Mouse (Mus musculus): Measurements from ENCODE around the gene Alk. TPM values are rescaled to one million over a fixed set of nuclear protein-coding genes. Genes with fewer than 3 reads are reported as not detected.

Alk gene
- total and polyA plus RNA-seq, 3 experiments = not detected

DNA sequence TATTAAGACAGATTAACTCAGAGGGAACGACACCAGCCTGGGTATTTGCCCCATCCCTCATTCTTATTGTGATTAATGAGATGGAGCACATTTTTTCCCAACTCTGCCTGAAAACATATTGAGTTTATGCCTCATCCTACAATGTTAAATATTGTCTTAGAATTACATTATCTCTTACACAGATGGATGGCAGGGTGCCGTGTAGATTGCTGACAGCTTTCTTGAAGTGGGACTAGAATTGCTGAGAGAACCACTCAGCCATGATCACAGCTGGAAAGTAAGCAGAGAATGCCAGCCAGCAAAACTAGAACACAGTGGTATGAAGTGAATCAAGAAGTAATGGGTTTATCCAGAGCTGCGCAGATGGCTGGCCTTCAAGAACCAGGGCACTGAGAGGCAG is 430.6 kb downstream of the Alk start:
- TF ChIP-seq JUND (IDR thresholded peaks at IDR 0.05; ENCODE audit: low read depth, low read length) (no peak), MYC (IDR thresholded peaks at IDR 0.05; ENCODE audit: low read depth, low read length) (no peak), ZNF384 (IDR thresholded peaks at IDR 0.05; ENCODE audit: low read depth, low read length) (no peak), GATA1 (IDR thresholded peaks at IDR 0.05; ENCODE audit: low read depth, low read length) (no peak), POLR2AphosphoS2 (IDR thresholded peaks at IDR 0.05; ENCODE audit: low read length) (no peak), RAD21 (IDR thresholded peaks at IDR 0.05; ENCODE audit: low read depth, low read length) (no peak), RCOR1 (IDR thresholded peaks at IDR 0.05; ENCODE audit: low read depth, low read length) (no peak), GABPA (IDR thresholded peaks at IDR 0.05; ENCODE audit: low read depth, low read length) (no peak), USF1 (IDR thresholded peaks at IDR 0.05; ENCODE audit: low read depth, low read length) (no peak), MAZ (IDR thresholded peaks at IDR 0.05; ENCODE audit: low read depth, low read length) (no peak), SIN3A (IDR thresholded peaks at IDR 0.05; ENCODE audit: low read length) (no peak)
- Histone ChIP-seq H3K36me3 (ENCODE audit: control insufficient read depth in 1 of 2, insufficient read depth in 2 of 2, low read length in 2 of 2) (no peaks in the 10 kb centered on the region), H3K4me1 (ENCODE audit: control insufficient read depth in 1 of 2, insufficient read depth in 2 of 2, low read length in 2 of 2) (no peaks in the 10 kb centered on the region), H3K4me3 (ENCODE audit: control insufficient read depth in 1 of 2, insufficient read depth in 1 of 2, low read depth in 2 of 2, low read length in 2 of 2) (no peak overlapping the region), H3K79me2 (ENCODE audit: control insufficient read depth, insufficient read depth, low read length, poor library complexity) (no peaks in the 10 kb centered on the region), H3K9ac (ENCODE audit: control insufficient read depth, low read depth, low read length, poor library complexity, severe bottlenecking) (no peak overlapping the region), H3K27me3 (ENCODE audit: control insufficient read depth in 1 of 2, insufficient read depth in 2 of 2, low read length in 2 of 2) (no peaks in the 10 kb centered on the region), H3K9me3 (replicated peaks; ENCODE audit: insufficient read depth, low read length) (no peaks in the 10 kb centered on the region), H3K27ac (ENCODE audit: control insufficient read depth, low read depth, low read length) (no peak overlapping the region)
- no peak for DNase-seq (ENCODE audit: low read depth, low spot score)

- DNase-seq (ENCODE audit: low read depth, low spot score) = no peak
- Histone ChIP-seq H3K36me3 (ENCODE audit: control insufficient read depth in 1 of 2, insufficient read depth in 2 of 2, low read length in 2 of 2) (no peaks in the 10 kb centered on the region), H3K27me3 (ENCODE audit: control insufficient read depth in 1 of 2, insufficient read depth in 2 of 2, low read length in 2 of 2) (no peaks in the 10 kb centered on the region), H3K9ac (ENCODE audit: control insufficient read depth, low read depth, low read length, poor library complexity, severe bottlenecking) (no peak overlapping the region), H3K79me2 (ENCODE audit: control insufficient read depth, insufficient read depth, low read length, poor library complexity) (no peaks in the 10 kb centered on the region), H3K4me3 (ENCODE audit: control insufficient read depth in 1 of 2, insufficient read depth in 1 of 2, low read depth in 2 of 2, low read length in 2 of 2) (no peak overlapping the region), H3K27ac (ENCODE audit: control insufficient read depth, low read depth, low read length) (no peak overlapping the region), H3K4me1 (ENCODE audit: control insufficient read depth in 1 of 2, insufficient read depth in 2 of 2, low read length in 2 of 2) (no peaks in the 10 kb centered on the region), H3K9me3 (replicated peaks; ENCODE audit: insufficient read depth, low read length) (no peaks in the 10 kb centered on the region)
- no peak for TF ChIP-seq CTCF (IDR thresholded peaks at IDR 0.05 in 2 of 3, conservative IDR thresholded peaks at IDR 0.05 in 1 of 3; ENCODE audit: control insufficient read depth in 1 of 3, insufficient read depth in 1 of 3, low read depth in 2 of 3, low read length in 3 of 3, poor library complexity in 1 of 3, severe bottlenecking in 1 of 3)
- TF ChIP-seq EP300 (IDR thresholded peaks at IDR 0.05; ENCODE audit: low read depth in 1 of 2, low read length in 2 of 2) = no peak
- TF ChIP-seq POLR2AphosphoS2 (IDR thresholded peaks at IDR 0.05; ENCODE audit: low read length) = no peak
- no peak for TF ChIP-seq USF1 (IDR thresholded peaks at IDR 0.05; ENCODE audit: low read depth, low read length)
Observed at GRCm38 (mm10) chr17:72168152-72168551, 436.3 kb downstream of the Alk start.

- H3K4me1 ChIP-seq (ENCODE audit: control insufficient read depth in 1 of 2, insufficient read depth in 2 of 2, low read length in 2 of 2) = no peaks in the 10 kb centered on the region
- H3K4me3 ChIP-seq (ENCODE audit: control insufficient read depth in 1 of 2, insufficient read depth in 1 of 2, low read depth in 2 of 2, low read length in 2 of 2) = no peak overlapping the region
- no peaks in the 10 kb centered on the region for H3K27me3 ChIP-seq (ENCODE audit: control insufficient read depth in 1 of 2, insufficient read depth in 2 of 2, low read length in 2 of 2)
- no peak overlapping the region for H3K27ac ChIP-seq (ENCODE audit: control insufficient read depth, low read depth, low read length)
- H3K9me3 ChIP-seq (replicated peaks; ENCODE audit: insufficient read depth, low read length) = no peaks in the 10 kb centered on the region
- TF ChIP-seq POLR2A (IDR thresholded peaks at IDR 0.05; ENCODE audit: control insufficient read depth in 1 of 2, insufficient read depth in 1 of 2, low read depth in 1 of 2, low read length in 2 of 2, poor library complexity in 1 of 2) (no peak), RAD21 (IDR thresholded peaks at IDR 0.05; ENCODE audit: low read depth, low read length) (no peak), UBTF (IDR thresholded peaks at IDR 0.05; ENCODE audit: borderline replicate concordance, insufficient read depth, low read depth, low read length) (no peak), E2F4 (IDR thresholded peaks at IDR 0.05; ENCODE audit: borderline replicate concordance, low read depth, low read length) (no peak), MYC (IDR thresholded peaks at IDR 0.05; ENCODE audit: low read depth, low read length) (no peak), CHD1 (IDR thresholded peaks at IDR 0.05; ENCODE audit: low read depth, low read length) (no peak), ZC3H11A (IDR thresholded peaks at IDR 0.05; ENCODE audit: low read depth, low read length) (no peak), MEF2A (IDR thresholded peaks at IDR 0.05; ENCODE audit: extremely low read depth, insufficient replicate concordance, low read depth, low read length, poor library complexity, severe bottlenecking) (no peak), TBP (IDR thresholded peaks at IDR 0.05; ENCODE audit: low read depth, low read length) (no peak), POLR2AphosphoS2 (IDR thresholded peaks at IDR 0.05; ENCODE audit: low read length) (no peak), SIN3A (IDR thresholded peaks at IDR 0.05; ENCODE audit: low read length) (no peak), EP300 (IDR thresholded peaks at IDR 0.05; ENCODE audit: low read depth in 1 of 2, low read length in 2 of 2) (no peak), BHLHE40 (IDR thresholded peaks at IDR 0.05; ENCODE audit: borderline replicate concordance, low read depth, low read length) (no peak), CTCF (IDR thresholded peaks at IDR 0.05 in 2 of 3, conservative IDR thresholded peaks at IDR 0.05 in 1 of 3; ENCODE audit: control insufficient read depth in 1 of 3, insufficient read depth in 1 of 3, low read depth in 2 of 3, low read length in 3 of 3, poor library complexity in 1 of 3, severe bottlenecking in 1 of 3) (no peak), ELF1 (IDR thresholded peaks at IDR 0.05; ENCODE audit: low read depth, low read length) (no peak), HCFC1 (IDR thresholded peaks at IDR 0.05; ENCODE audit: low read depth, low read length) (no peak)
- H3K9ac ChIP-seq (ENCODE audit: control insufficient read depth, low read depth, low read length, poor library complexity, severe bottlenecking) = no peak overlapping the region
- H3K36me3 ChIP-seq (ENCODE audit: control insufficient read depth in 1 of 2, insufficient read depth in 2 of 2, low read length in 2 of 2) = no peaks in the 10 kb centered on the region
- no peaks in the 10 kb centered on the region for H3K79me2 ChIP-seq (ENCODE audit: control insufficient read depth, insufficient read depth, low read length, poor library complexity)
- DNase-seq (ENCODE audit: low read depth, low spot score) = no peak
Observed at GRCm38 (mm10) chr17:72158857-72159385, 445.5 kb downstream of the Alk start.

Data from MEL (cell line).